7 mouse cellular contexts compared by ENCODE assay signal in the genomic region with DNA sequence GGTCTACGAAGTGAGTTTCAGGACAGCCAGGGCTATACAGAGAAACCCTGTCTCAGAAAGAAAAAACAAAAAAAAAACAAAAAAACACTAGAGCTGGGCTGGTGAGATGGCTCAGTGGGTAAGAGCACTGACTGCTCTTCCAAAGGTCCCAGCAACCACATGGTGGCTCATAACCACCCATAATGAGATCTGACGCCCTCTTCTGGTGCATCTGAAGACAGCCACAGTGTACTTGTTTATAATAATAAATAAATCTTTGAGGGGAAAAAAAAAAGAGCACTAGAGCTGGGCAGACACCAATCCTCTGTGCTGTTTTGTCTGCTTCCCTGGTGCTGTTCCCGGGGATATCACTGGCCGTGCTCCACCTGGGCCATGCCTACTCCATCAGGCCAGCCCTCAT. TPM values are rescaled to one million over a fixed set of nuclear protein-coding genes. Genes with fewer than 3 reads are reported as not detected.
"Had no signal": no experiment of that assay in that cellular context is flagged by ENCODE, and none has a peak within 500 bp of the region (broad histone marks: within the 10 kb centered on the region; RNA-seq: fewer than 3 reads in every experiment).

No protein-coding gene starts in this region.

RNA-seq across cellular contexts. Expression of a gene that starts 22.2 kb away (rescaled TPM):
- total RNA-seq: gastrocnemius, adult 8-10 months; gastrocnemius, postnatal 14 days; gastrocnemius, postnatal 36 days; heart, postnatal 14 days; heart, postnatal 36 days; hematopoietic stem cell, adult 5-6 weeks had no signal
- polyA plus RNA-seq: heart, postnatal 0 days had no signal
